Mouse (Mus musculus) right cerebral cortex, postnatal 36 days (tissue): ENCODE measurements around the gene Tmem151b.

ENCODE experiments used
- DNase-seq, 2 experiments: peaks; one replicate each; pipeline ENCODE4 v3.0.0; 2022; ENCODE audit warnings: low spot score in 2 of 2, mixed read lengths in 1 of 2

Gene Tmem151b

DNA sequence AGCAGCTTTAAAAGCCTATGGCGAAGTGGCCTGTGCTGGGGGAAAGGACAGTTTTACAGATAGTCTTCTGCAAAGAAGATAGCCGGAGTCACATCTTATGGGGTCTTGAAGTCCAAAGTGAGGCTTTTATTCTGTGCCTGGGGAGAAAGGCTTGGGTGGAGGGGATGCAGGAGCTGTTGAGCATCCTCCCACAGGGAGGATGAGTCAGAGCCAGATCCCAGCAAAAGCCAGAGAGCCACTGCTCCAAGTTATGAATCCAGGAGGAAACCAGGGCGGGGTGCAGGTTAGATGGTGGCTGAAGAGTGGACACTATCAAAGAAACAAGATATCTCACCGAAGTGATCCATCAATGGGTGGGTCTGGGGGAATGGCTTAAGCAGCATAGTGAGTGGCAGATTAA, 37.7 kb downstream of the Tmem151b start:
- no peak for DNase-seq

DNA sequence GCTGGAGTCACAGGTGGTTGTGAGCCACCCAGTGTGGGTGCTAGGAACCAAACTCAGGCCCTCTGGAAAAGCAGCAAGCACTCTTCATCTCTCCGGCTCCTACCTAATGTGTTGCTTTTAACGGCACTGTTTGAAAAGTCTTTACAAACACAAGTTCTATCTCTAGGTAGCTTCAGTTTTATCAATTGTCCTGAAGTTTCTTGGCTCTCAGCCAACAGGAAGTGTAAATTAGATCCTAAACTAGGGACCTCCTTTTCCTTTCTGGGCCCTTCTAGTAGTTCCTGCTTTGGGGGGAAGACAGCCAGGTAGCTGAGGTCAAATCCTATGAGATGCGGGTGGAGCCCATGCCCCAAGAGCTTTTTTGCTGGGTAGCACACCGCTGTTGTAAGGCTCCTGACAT, 38.6 kb downstream of the Tmem151b start:
- DNase-seq: no peak

DNA sequence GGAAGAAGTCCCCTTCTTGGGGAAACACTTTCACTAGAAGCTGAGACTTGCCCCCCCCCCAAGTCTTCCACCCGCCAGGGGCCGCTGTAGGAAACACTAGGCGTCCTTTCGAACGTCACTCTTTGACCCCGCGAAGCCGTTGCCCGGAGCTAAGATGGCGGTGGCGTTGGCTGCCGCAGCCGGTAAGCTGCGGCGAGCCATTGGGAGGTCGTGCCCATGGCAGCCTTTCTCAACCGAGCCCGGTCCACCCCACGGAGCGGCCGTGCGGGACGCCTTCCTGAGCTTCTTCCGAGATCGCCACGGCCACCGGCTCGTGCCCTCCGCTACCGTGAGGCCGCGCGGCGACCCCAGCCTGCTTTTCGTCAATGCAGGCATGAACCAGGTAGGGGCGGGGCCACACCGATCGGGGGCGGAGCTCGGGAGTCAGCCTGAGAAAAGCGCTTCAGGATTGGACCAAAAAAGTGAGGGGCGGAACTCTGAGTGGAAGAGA, 42.7 kb downstream of the Tmem151b start, which contains the start of gene Aars2:
Gene Aars2 (plus strand): TSS at position 142 of the 490 bp plus-strand sequence.
- peak; percentile 86 to 87 for DNase-seq

- DNase-seq: no peak
These were observed 43.5 kb downstream of the Tmem151b start for GRCm38 (mm10) chr17:45505941-45506465.

DNA sequence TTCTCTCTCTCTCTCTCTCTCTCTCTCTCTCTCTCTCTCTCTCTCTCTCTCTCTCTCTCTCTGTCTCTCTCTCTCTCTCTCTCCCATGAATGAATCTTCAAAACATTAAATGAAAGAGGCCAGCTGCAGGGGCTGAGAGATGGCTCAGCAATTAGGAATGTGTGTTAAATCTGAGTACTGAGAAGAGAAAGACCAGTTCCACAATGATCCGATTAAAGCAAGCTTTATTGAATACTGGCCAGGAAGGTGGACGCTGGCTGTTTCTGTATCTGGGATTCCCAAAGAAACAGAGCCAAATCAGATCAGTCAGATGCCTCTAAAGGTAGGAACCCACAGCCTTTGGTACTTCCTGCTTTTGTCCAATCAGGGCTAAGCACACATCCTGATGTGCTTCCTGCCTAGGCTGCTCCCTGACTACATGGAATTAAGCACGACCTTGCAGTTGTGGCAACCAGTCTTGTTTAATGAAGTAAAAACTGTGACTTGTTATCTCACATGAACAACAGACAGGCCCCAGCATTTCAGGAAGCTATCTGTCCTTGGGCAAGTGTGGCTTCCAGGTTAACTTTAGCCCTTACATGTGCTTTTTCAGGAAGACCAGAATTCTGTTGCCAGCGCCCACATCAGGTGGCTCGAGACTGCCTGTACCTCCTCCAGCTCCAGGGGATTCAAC, 46.0 kb downstream of the Tmem151b start:
- DNase-seq: no peak

- DNase-seq: no peak
These were observed 47.2 kb downstream of the Tmem151b start for GRCm38 (mm10) chr17:45502324-45502723.

- DNase-seq: no peak
These were observed 48.5 kb downstream of the Tmem151b start for GRCm38 (mm10) chr17:45500981-45501380.

GRCm38 (mm10) chr17:45499516-45499915, 50.0 kb downstream of the Tmem151b start:
- DNase-seq: no peak

GRCm38 (mm10) chr17:45498397-45498796, 51.1 kb downstream of the Tmem151b start:
- DNase-seq: no peak

DNA sequence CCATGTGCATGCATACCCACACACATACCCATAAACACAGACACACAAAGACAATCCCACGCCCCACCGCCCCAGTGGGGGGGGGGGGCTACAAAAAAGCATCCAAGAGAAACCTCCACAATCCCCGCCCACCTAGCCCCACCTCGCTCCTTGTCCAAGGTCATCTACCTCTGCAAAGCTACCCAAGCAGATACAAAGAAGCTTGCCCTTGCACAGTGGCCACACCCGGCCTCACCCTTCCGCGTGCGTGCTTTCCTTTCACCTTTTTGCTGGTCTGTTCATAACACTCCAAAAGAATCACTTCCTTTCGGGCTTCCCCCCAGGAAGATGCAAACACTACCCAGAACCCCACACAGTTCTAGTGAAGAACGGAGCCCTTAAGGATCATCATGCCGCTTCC, 54.1 kb downstream of the Tmem151b start:
- DNase-seq: no peak
